Mouse (Mus musculus): ENCODE measurements at regions not wholly inside any gene's neighbourhood (a gene's known extent, or its start where the extent isn't known, plus 50 kb on each side); places are given as distances from the start of the nearest gene placed in this dataset.

- TF ChIP-seq CTCF (conservative IDR thresholded peaks at IDR 0.05; ENCODE audit: low read length), result no peak
- no peak for TF ChIP-seq POU5F1 (IDR thresholded peaks at IDR 0.05; ENCODE audit: borderline replicate concordance, low read length)
Observed at GRCm38 (mm10) chr14:62117532-62117931, 174.9 kb upstream of the Rnaseh2b start.
